Mouse (Mus musculus): ENCODE measurements around the gene Gm13278.
"Not testable (repeated sequence)": the region's sequence is repeated elsewhere in the genome, so short reads cannot be mapped to it uniquely, and the experiment has no call there.

DNA sequence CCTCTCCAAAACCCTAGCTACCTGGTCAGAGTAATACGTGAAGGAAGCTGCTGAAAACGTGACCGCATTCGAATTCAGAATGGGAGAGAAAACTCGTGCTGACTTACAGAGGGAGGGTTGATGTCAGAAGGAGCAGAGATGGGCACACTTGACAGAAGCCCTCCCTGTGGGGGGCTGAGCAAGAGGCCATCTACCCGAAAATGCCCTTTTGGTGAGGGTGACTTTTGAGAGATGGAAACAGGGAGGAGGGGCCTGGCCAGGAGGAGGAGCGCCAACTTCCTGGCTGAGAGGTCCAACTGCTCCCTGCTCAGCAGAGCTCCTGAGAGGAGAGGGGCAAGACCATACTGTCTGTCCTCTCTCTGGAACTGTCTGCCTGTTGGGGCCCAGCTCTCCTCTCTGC is 9.5 kb upstream of the Gm13278 start, which contains the start of gene Ifnz:
- not testable (repeated sequence) for TF ChIP-seq POLR2A (IDR thresholded peaks at IDR 0.05; ENCODE audit: control insufficient read depth, low read depth, low read length); CTCF (IDR thresholded peaks at IDR 0.05; ENCODE audit: control insufficient read depth, insufficient read depth, insufficient replicate concordance, low read depth, low read length)

Data from testis, adult 2 months (tissue).